Mouse (Mus musculus): ENCODE data around the gene Gm9913. TPM values are rescaled to one million over a fixed set of nuclear protein-coding genes. Genes with fewer than 3 reads are reported as not detected.

The Gm9913 gene
- total and polyA plus RNA-seq, 2 experiments from 2014 or later, result 0.20 TPM; not detected in 1

GRCm38 (mm10) chr2:125543646-125544045 is 38.8 kb downstream of the Gm9913 start:
- TF ChIP-seq CTCF (IDR thresholded peaks at IDR 0.05; ENCODE audit: low read depth), result no peak
- Histone ChIP-seq H3K4me2 (ENCODE audit: low read depth, low read length) (no peak overlapping the region), H3K4me1 (ENCODE audit: insufficient read depth, low read length) (no peaks in the 10 kb centered on the region), H3K27ac (no peak overlapping the region), H3K9ac (replicated peaks; ENCODE audit: low read length) (no peak overlapping the region), H3K9me3 (ENCODE audit: low read length) (no peaks in the 10 kb centered on the region), H3K4me3 (ENCODE audit: low read length) (no peak overlapping the region), H3K36me3 (ENCODE audit: insufficient read depth, low read length) (no peaks in the 10 kb centered on the region), H3K27me3 (ENCODE audit: insufficient read depth, low read length) (no peaks in the 10 kb centered on the region)
- whole genome bisulfite sequencing, result 78% methylated on average over 1 of the region's 1 CpGs
- no peak for DNase-seq (ENCODE audit: low spot score)
- no peak for ATAC-seq

- Histone ChIP-seq H3K27me3 (ENCODE audit: insufficient read depth, low read length) (no peaks in the 10 kb centered on the region), H3K4me2 (ENCODE audit: low read depth, low read length) (no peak overlapping the region), H3K9me3 (ENCODE audit: low read length) (no peaks in the 10 kb centered on the region), H3K9ac (replicated peaks; ENCODE audit: low read length) (no peak overlapping the region), H3K27ac (no peak overlapping the region), H3K36me3 (ENCODE audit: insufficient read depth, low read length) (no peaks in the 10 kb centered on the region), H3K4me3 (ENCODE audit: low read length) (no peak overlapping the region), H3K4me1 (ENCODE audit: insufficient read depth, low read length) (no peaks in the 10 kb centered on the region)
- ATAC-seq, result no peak
- 89% methylated on average over 3 of the region's 3 CpGs for WGBS
- no peak for DNase-seq (ENCODE audit: low spot score)
- no peak for TF ChIP-seq CTCF (IDR thresholded peaks at IDR 0.05; ENCODE audit: low read depth)
Measured at GRCm38 (mm10) chr2:125544986-125545385, 40.1 kb downstream of the Gm9913 start.

- DNase-seq (ENCODE audit: low spot score), result no peak
Measured at GRCm38 (mm10) chr2:125548806-125549578, 44.1 kb downstream of the Gm9913 start.

GRCm38 (mm10) chr2:125555830-125556229 is 50.9 kb downstream of the Gm9913 start:
- H3K9ac ChIP-seq (replicated peaks; ENCODE audit: low read length), result no peak overlapping the region
- no peak for DNase-seq (ENCODE audit: low spot score)
- no peak overlapping the region for H3K4me3 ChIP-seq (ENCODE audit: low read length)
- no peaks in the 10 kb centered on the region for H3K36me3 ChIP-seq (ENCODE audit: insufficient read depth, low read length)
- ATAC-seq, result no peak
- no peak overlapping the region for H3K27ac ChIP-seq
- 77% methylated on average over 6 of the region's 6 CpGs for WGBS
- no peak overlapping the region for H3K4me2 ChIP-seq (ENCODE audit: low read depth, low read length)
- TF ChIP-seq CTCF (IDR thresholded peaks at IDR 0.05; ENCODE audit: low read depth), result peak; percentile 44
- no peaks in the 10 kb centered on the region for H3K27me3 ChIP-seq (ENCODE audit: insufficient read depth, low read length)
- no peaks in the 10 kb centered on the region; the same call in 1 of the 2 replicates for H3K9me3 ChIP-seq (ENCODE audit: low read length)
- no peaks in the 10 kb centered on the region for H3K4me1 ChIP-seq (ENCODE audit: insufficient read depth, low read length)

More at GRCm38 (mm10) chr2:125548806-125549578, 44.1 kb downstream of the Gm9913 start:
- no peak overlapping the region for H3K27ac ChIP-seq
- no peaks in the 10 kb centered on the region for H3K36me3 ChIP-seq (ENCODE audit: insufficient read depth, low read length)
- no peaks in the 10 kb centered on the region for H3K27me3 ChIP-seq (ENCODE audit: insufficient read depth, low read length)
- no peak for TF ChIP-seq CTCF (IDR thresholded peaks at IDR 0.05; ENCODE audit: low read depth)
- no peak overlapping the region for H3K4me2 ChIP-seq (ENCODE audit: low read depth, low read length)
- no peaks in the 10 kb centered on the region for H3K4me1 ChIP-seq (ENCODE audit: insufficient read depth, low read length)
- no peak overlapping the region for H3K4me3 ChIP-seq (ENCODE audit: low read length)
- H3K9me3 ChIP-seq (ENCODE audit: low read length), result no peaks in the 10 kb centered on the region
- 70% methylated on average over 1 of the region's 1 CpGs for WGBS
- ATAC-seq, result no peak
- no peak overlapping the region for H3K9ac ChIP-seq (replicated peaks; ENCODE audit: low read length)

Other genes with a start within 250 kb of the Gm9913 start
- gene Fbn1, start 2.9 kb downstream of the Gm9913 start, total RNA-seq (2014; rRNA removed), result 16.6 and 17.5 TPM in 2 replicates
- 1.9 and 2.3 TPM in 2 replicates for gene Fbn1, start 2.9 kb downstream of the Gm9913 start, polyA plus RNA-seq (2015; fragmentation: Nextera tagmentation; extraction: Ambion mirVana)
- 1.5 and 2.4 TPM in 2 replicates for gene Cep152, start 120.0 kb downstream of the Gm9913 start, total RNA-seq (2014; rRNA removed)
- 1.6 and 1.9 TPM in 2 replicates for gene Cep152, start 120.0 kb downstream of the Gm9913 start, polyA plus RNA-seq (2015; fragmentation: Nextera tagmentation; extraction: Ambion mirVana)
- 262 and 346 TPM in 2 replicates for gene Eid1, start 168.0 kb downstream of the Gm9913 start, total RNA-seq (2014; rRNA removed)
- gene Eid1, start 168.0 kb downstream of the Gm9913 start, polyA plus RNA-seq (2015; fragmentation: Nextera tagmentation; extraction: Ambion mirVana), result 393 and 394 TPM in 2 replicates
- 9.1 and 11.1 TPM in 2 replicates for gene Shc4, start 219.1 kb downstream of the Gm9913 start, total RNA-seq (2014; rRNA removed)
- 3.9 and 4.5 TPM in 2 replicates for gene Shc4, start 219.1 kb downstream of the Gm9913 start, polyA plus RNA-seq (2015; fragmentation: Nextera tagmentation; extraction: Ambion mirVana)

All from hindbrain, postnatal 0 days (tissue).